Mouse (Mus musculus): Measurements from ENCODE around the gene Prkce.

Prkce gene

DNA sequence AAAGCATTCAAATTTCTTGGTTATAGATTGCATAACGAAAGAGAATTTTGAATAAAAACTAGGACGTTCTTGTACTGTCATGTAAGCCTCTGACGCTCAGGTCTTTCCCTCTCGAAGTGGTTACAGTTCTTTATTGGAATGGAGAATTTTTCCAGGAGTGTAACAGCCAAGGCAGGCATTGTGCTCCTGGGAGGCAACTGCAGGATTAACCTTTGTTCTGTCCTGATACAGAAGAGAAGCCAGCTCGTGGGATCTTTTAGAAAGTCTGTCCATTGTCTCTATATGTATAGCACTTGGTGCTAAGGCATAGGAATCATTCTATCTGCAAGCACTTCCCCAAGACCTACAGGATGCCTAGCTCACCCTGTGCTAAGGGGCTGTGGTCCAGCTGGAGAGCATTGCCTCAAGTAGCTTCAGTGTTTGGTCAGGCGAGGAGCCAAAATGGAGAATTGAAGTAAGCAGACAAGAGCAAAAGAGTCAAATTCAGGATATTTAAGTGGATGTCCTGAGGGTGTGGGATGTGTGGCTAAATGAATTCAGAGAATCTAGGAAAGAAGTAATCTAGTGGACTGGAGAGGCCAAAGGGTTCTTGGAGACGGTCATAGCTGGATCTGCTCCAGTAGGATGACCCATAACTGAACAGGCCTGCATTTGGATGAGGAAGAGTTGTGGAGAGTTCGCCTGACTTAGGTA is 240.5 kb downstream of the Prkce start:
- DNase-seq (ENCODE audit: low spot score in 2 of 2) = no peak

- no peak for DNase-seq (ENCODE audit: low spot score in 2 of 2)
These were observed 241.0 kb downstream of the Prkce start for GRCm38 (mm10) chr17:86408614-86409006.

- no peak for DNase-seq (ENCODE audit: low spot score in 2 of 2)
These were observed 241.9 kb downstream of the Prkce start for GRCm38 (mm10) chr17:86409485-86409884.

- DNase-seq (ENCODE audit: low spot score in 2 of 2) = no peak
These were observed 242.9 kb downstream of the Prkce start for GRCm38 (mm10) chr17:86410496-86410895.

GRCm38 (mm10) chr17:86412141-86412540 is 244.6 kb downstream of the Prkce start:
- DNase-seq (ENCODE audit: low spot score in 2 of 2) = no peak

DNA sequence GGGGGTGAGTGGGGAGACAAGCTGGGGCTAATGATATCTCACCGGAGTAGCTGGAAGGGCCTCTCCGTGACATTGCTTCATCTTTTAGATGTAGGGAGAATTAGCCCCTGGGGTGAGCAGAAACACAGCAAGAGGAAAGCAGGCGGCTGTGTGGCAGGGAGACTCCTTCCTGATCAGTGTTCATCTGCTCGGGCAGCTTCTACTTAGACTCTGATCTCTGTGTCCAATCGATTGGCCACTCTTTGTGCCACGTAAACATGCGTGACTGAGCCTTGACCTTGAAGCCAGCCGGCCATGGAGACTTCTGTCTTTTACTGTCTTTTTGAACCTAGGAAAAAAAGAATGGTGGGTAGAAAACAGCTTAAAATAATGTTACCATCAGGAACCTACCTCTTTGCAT is 247.0 kb downstream of the Prkce start:
- no peak for DNase-seq (ENCODE audit: low spot score in 2 of 2)

DNA sequence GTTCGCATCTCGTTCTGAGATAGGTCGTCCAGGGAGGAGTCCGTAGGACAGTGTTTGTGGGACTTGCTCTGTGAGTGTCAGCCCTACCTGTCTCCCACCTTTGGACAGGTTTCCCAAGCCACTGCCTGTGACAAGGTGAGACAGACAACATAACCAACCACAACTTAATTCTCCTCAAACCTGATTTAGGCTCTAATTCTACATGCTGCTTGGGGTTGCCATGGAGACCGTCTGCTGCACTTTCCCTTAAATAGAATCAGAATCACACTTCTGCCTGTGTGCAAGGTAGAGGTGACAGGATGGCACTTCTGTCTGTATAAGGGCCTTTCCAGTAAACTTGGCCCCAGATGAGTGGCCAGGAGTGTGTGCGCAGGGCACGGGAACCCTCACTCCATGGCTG is 248.4 kb downstream of the Prkce start:
- DNase-seq (ENCODE audit: low spot score in 2 of 2) = peak; percentile 72 to 76

- DNase-seq (ENCODE audit: low spot score in 2 of 2) = no peak
These were observed 250.7 kb downstream of the Prkce start for GRCm38 (mm10) chr17:86418334-86418733.

DNA sequence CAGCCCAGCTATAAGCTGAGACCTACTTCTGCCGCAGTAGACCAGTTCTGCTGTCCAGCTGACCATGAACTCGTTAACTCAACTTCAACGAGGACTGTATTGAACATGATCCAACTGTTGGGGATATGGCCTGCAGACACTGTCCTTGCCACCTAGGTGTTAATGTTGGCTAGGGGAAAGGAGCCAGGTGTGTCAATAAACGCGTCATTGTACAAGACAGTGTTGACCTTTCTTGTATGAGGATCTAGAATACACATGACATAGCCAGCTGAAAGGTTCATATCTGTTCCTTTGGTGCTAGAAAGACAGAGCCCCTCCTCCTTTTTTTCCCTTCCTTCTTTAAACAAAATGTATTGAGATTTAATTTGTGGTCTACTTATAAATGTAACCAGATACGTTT is 251.6 kb downstream of the Prkce start:
- no peak for DNase-seq (ENCODE audit: low spot score in 2 of 2)

GRCm38 (mm10) chr17:86420646-86421338 is 253.2 kb downstream of the Prkce start:
- DNase-seq (ENCODE audit: low spot score in 2 of 2) = peak in 1 of 2 experiments; percentile 66

- no peak for DNase-seq (ENCODE audit: low spot score in 2 of 2)
These were observed 254.4 kb downstream of the Prkce start for GRCm38 (mm10) chr17:86422023-86422422.

DNA sequence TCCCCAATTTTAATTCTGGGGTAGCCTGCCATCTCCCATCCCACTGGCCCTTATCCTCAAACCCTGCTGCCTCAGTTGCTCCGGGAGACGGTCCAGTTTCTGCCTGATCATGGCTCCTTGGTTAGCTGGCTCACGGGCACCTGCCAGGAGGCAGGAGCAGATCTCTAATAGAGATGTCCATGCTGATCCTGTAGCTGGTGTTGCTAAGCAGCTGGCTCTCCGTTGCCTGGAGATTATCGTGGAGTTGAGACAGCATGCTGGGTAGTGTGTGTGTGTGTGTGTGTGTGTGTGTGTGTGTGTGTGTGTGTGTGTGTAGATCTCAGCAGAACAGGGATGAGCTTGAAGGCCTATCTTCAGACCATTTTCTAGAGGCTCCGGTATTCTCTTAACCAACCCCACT is 262.3 kb downstream of the Prkce start:
- no peak for DNase-seq (ENCODE audit: low spot score in 2 of 2)

- DNase-seq (ENCODE audit: low spot score in 2 of 2) = no peak
These were observed 265.5 kb downstream of the Prkce start for GRCm38 (mm10) chr17:86433117-86433516.

DNA sequence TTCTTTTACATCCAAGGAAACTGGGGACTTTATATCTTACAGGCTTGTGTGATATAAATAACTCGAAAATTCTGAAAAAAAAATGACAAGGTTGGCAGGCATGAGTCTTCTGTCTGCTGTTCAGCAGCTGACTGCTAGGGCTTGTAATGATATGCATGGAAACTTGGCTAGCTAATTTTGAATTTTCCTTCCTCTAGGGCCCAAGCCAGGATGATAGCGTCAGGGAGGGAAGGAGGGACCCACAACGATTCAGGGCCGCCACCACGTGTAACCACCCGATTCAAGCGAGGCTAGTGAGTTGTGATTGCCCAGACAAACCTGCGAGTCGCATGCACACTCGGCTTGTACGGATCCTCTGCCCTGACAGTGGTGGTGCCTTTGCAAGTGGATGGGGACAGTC is 266.2 kb downstream of the Prkce start:
- peak in 1 of 2 experiments; percentile 67 for DNase-seq (ENCODE audit: low spot score in 2 of 2)

DNA sequence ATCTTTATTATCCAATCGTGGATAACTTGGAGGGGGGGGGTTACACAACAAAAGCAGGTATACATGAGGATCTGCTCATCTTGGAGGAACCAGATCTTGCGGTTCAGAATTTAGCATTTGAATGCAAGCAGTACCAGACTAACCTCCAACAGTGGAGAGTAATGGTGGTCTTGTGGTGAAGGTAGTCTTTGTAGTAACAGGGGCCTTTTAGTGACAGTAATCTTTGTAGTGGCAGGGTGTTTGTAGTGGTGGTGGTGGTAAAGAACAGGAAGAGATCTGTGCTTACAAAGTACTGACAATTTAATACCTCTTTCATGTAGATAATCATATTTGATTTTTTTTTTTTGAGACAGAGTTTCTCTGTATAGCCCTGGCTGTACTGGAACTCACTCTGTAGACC is 267.2 kb downstream of the Prkce start:
- DNase-seq (ENCODE audit: low spot score in 2 of 2) = no peak

DNA sequence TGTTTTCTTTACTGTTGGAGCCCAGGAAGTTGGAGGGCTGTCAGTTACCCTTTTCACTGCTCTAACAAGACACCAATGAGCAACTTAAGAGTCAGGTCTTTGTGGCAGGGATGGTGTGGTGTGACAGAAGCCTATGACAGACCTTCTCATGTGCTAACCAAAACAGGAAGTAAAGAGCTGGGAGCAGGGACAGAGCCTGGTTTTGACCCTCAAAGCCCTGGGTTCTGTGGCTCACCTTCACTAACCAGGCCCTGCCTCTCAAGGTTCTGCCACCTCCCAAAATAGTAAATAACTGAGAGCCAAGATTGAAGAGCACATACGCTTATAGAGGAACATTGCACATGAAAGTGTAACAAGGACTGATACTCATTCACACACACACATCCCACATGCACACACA is 268.0 kb downstream of the Prkce start:
- no peak for DNase-seq (ENCODE audit: low spot score in 2 of 2)

DNA sequence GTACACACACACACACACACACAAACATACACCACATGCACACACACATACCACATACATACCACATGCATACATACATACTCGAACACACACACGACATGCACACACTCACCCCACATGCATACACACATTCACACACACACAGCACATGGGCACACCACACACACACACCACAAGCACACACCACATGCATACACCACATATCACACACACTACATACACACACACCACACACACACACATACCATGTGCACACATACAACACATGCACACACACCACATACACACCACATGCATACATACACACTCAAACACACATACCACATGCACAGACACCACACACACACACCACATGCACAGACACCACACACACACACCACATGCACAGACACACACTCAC is 268.4 kb downstream of the Prkce start:
- no peak for DNase-seq (ENCODE audit: low spot score in 2 of 2)

DNA sequence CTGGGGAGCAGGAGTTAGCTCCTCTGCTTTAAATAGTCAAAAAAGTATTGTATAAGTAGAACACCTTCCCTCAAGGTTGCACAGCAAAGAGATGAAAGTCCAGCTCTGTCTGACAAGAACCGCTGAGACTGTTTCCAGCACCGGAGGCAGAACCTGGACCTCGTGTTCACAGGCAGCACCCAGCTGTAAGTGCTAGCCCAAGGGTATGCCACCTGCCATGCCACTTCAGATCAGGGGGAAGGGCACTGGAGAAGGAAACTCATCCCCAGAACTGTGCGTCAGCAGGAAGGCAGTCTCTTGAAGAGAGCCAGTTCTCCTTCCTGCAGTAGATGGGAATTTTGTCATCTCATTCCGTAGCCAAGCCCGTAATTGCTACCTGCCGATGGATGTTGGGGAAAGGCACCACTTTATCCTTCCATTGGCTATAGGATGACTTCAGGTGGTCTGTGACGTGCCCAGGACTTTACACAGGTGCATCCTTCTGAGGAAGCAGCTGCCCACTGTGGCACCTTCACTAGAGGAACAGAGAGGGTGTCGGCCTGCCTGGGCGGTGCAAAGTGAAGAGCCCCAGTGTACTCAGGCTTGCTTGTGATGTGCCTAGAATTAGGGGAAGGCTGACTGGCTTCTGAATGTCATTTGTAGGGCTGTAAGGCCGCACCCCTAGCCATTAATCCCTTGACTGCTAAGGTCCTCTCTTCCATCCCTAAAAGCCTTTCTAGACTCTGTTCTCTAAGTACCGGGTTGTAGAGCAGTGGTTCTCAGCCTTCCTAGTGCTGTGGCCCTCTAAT is 269.2 kb downstream of the Prkce start:
- no peak for DNase-seq (ENCODE audit: low spot score in 2 of 2)

GRCm38 (mm10) chr17:86437516-86438277 is 270.1 kb downstream of the Prkce start:
- peak; percentile 74 to 89 for DNase-seq (ENCODE audit: low spot score in 2 of 2)

GRCm38 (mm10) chr17:86438278-86438661 is 270.7 kb downstream of the Prkce start:
- DNase-seq (ENCODE audit: low spot score in 2 of 2) = no peak

DNA sequence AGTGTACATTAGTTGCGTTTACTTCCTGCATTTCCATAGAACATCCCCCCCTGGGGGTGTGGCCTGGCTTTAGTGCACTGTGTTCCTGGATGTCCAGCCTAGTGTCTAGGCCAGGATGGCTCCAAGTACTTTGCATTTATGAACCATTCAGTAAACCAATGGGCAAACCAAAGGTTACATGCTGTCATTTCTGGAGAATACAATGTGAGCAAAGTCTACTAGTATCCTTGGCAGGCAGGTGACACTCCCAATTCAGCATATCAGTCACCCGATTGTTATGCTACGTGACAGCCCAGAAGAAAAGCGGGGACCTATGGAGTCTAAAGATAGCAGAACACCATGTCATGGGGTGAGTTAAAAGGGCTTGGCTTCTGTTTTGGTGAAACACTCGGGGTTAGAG is 271.2 kb downstream of the Prkce start:
- no peak for DNase-seq (ENCODE audit: low spot score in 2 of 2)

DNA sequence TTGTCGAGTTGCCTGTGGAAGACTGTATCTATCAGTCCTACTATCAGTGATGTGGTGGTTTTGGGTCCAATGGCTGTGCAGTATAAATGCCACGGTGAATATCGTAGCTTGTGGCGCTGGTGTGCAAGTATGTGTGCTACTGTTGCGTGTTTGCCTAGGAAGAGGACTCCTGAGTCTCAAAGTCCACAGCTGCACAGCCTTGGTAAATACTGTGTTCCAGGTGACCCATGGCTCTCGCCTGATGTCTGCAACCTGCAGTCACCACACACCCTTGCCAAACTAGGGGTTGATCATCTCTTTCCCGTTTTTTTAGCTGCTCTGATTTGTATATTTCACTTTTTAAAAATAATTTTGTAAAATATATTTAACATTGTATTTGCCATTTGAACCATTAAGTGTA is 273.5 kb downstream of the Prkce start:
- DNase-seq (ENCODE audit: low spot score in 2 of 2) = no peak
